Mouse (Mus musculus) thymus, adult 2 months (tissue): ENCODE data around the gene Dhrs7c.

Source experiments
- CTCF ChIP-seq: fragments of 200-500 bp; IDR thresholded peaks from 2 replicates; pipeline ENCODE4 v1.5.1; 2012; ENCODE audit warnings: mild to moderate bottlenecking, control low read depth, low read length, moderate library complexity, borderline replicate concordance; ENCODE audit not compliant: control insufficient read depth, poor library complexity, insufficient read depth; ENCODE audit errors: extremely low read depth
- POLR2A ChIP-seq: fragments of 200-500 bp; IDR thresholded peaks from 2 replicates; pipeline ENCODE4 v1.6.1; 2012; ENCODE audit warnings: mild to moderate bottlenecking, low read length, control low read depth, moderate library complexity; ENCODE audit not compliant: control insufficient read depth, poor library complexity, insufficient read depth; ENCODE audit errors: extremely low read depth

DNA sequence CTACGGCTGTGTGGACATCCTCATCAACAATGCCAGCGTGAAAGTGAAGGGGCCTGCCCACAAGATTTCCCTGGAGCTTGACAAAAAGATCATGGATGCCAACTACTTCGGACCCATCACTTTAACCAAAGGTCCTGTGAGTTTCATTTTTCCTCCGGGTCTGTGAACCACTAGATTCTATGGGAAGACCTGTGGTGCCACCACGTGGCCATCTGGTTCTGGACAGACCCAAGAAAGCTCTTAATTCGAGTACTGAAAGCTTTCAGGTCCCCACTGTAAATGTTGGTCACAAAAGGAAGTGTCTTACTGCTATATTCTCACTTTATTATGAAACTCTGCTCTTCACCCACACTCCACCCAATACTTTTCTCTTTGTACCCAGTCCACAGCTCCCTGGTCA lies 13.5 kb downstream of the Dhrs7c start:
- TF ChIP-seq POLR2A = no peak
- no peak for TF ChIP-seq CTCF
